Mouse (Mus musculus) embryonic facial prominence, embryonic 14.5 days (tissue): ENCODE data around the gene Rfx1. TPM values are rescaled to one million over a fixed set of nuclear protein-coding genes. Genes with fewer than 3 reads are reported as not detected.

Source experiments
- ATAC-seq: fragments of 200-750 bp; cut with Nextera tagmentation; 2 replicates; pipeline ENCODE4 v1.8.0; 2017; ENCODE audit warnings: low read depth, moderate number of reproducible peaks, moderate TSS enrichment
- DNase-seq: peaks from one replicate; pipeline ENCODE4 v3.0.0-alpha.2; 2015; ENCODE audit warnings: low spot score
- H3K27ac ChIP-seq: fragments of 300-500 bp; sonication (generic); replicated peaks from 2 replicates; pipeline ENCODE4 v1.5.1; 2014; ENCODE audit warnings: low read depth, mild to moderate bottlenecking, low read length, moderate library complexity
- H3K27me3 ChIP-seq: fragments of 300-500 bp; sonication (generic); replicated peaks from 2 replicates; pipeline ENCODE4 v1.6.1; 2014; ENCODE audit warnings: low read length; ENCODE audit not compliant: control insufficient read depth, insufficient read depth
- H3K36me3 ChIP-seq: fragments of 300-500 bp; sonication (generic); 2 replicates; pipeline ENCODE4 v1.6.1; 2014; ENCODE audit warnings: low read length, mixed read lengths; ENCODE audit not compliant: control insufficient read depth, insufficient read depth
- H3K4me1 ChIP-seq: fragments of 300-500 bp; sonication (generic); 2 replicates; pipeline ENCODE4 v1.6.1; 2014; ENCODE audit warnings: antibody characterized with exemption, low read length; ENCODE audit not compliant: control insufficient read depth, insufficient read depth
- H3K4me2 ChIP-seq: fragments of 300-500 bp; sonication (generic); 2 replicates; pipeline ENCODE4 v1.6.1; 2014; ENCODE audit warnings: low read depth, mild to moderate bottlenecking, low read length, moderate library complexity, mixed read lengths
- H3K4me3 ChIP-seq: fragments of 300-500 bp; sonication (generic); 2 replicates; pipeline ENCODE4 v1.5.1; 2014; ENCODE audit warnings: low read depth, mild to moderate bottlenecking, low read length
- H3K9ac ChIP-seq: fragments of 300-500 bp; sonication (generic); 2 replicates; pipeline ENCODE4 v1.6.1; 2014; ENCODE audit warnings: low read depth, mild to moderate bottlenecking, low read length, moderate library complexity, mixed read lengths
- H3K9me3 ChIP-seq: fragments of 300-500 bp; sonication (generic); 2 replicates; pipeline ENCODE4 v1.6.1; 2016; ENCODE audit warnings: low read length; ENCODE audit not compliant: control insufficient read depth
- WGBS: fragments of 180-500 bp; shearing (Covaris S2); extraction: QIAGEN DNeasy Blood & Tissue Kit; methylation state at CpG from one replicate; pipeline ENCODE4 v1.1.7; 2014; 5-methylcytosine and 5-hydroxymethylcytosine counted together
- polyA plus RNA-seq: library from polyadenylated mRNA; unstranded; fragments of >200 nt; fragmentation: Nextera tagmentation; extraction: Ambion mirVana; gene quantifications from 2 replicates; pipeline ENCODE4 v1.2.1, GENCODE M21; 2014

Rfx1 gene
- polyA plus RNA-seq, 1 experiment from 2014 or later = 9.1 TPM

DNA sequence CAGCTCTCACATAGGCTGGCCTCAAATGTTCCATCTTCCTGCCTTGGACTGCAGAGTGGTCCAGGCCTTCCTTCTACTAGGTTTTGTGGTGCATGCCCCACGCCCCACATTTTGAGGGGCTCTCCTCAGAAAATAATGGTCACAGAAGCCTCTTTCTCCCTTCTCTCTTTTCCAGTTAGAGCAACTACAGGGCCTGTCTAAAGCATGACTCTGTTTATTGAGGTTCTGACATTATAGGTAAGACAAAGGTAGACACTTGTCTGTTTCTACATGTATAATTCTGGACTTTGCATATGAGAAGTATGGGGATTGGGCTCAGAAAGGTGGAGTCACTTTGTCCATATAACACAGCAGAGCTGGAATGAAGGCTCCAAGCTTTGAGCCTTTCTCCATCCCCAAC, 1.6 kb upstream of the Rfx1 start, which contains the start of gene Gm10643:
Gm10643 (minus strand) TSS at position 101 of the 400 bp plus-strand sequence.
- Histone ChIP-seq H3K27me3 (no peaks in the 10 kb centered on the region), H3K9me3 (no peaks in the 10 kb centered on the region), H3K4me3 (peak within 1 kb of the TSS; percentile 95), H3K4me1 (peaks cover 7% of the 10 kb centered on the region), H3K36me3 (no peaks in the 10 kb centered on the region), H3K4me2 (peak within 1 kb of the TSS; percentile 83), H3K27ac (peak within 1 kb of the TSS; percentile 83), H3K9ac (peak within 1 kb of the TSS; percentile 81)
- 85% methylated on average over 1 of the region's 1 CpGs for WGBS
- no peak for ATAC-seq
- no peak for DNase-seq

DNA sequence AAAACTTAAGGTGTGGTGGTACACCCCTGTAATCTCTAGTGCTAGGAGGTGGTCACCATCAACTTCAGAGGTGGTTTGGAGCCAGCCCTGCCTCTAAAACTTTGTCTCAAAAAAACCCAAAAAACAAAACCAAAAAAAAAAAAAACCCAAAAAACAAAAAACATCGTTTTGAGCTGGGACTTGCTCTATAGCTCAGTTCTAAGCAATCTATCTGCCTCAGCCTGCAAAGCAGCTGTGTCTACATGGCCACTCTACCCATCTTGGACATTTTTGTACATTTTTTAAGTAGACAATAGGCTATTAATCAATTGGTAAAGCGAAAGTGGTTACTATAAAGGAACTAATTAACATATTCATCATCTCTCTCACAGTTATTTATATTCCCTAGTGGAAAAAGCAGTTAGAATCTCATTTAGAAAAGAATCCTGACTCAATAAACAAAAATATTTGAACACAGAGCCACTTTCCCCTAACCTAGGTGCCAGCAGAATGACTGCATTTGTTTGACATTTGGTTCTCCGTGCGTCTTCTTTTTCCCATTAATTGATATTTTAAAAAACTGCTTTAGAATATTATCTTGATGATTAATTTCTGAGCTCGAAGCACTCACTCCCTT, 1.1 kb upstream of the Rfx1 start:
- Histone ChIP-seq H3K27me3 (no peaks in the 10 kb centered on the region), H3K9ac (peak overlapping the region; percentile 81), H3K27ac (peak overlapping the region; percentile 83), H3K4me1 (peaks cover 7% of the 10 kb centered on the region), H3K4me3 (peak overlapping the region; percentile 95), H3K36me3 (no peaks in the 10 kb centered on the region), H3K4me2 (peak overlapping the region; percentile 83), H3K9me3 (no peaks in the 10 kb centered on the region)
- no peak for DNase-seq
- no peak for ATAC-seq
- WGBS = 29% methylated on average over 5 of the region's 5 CpGs

DNA sequence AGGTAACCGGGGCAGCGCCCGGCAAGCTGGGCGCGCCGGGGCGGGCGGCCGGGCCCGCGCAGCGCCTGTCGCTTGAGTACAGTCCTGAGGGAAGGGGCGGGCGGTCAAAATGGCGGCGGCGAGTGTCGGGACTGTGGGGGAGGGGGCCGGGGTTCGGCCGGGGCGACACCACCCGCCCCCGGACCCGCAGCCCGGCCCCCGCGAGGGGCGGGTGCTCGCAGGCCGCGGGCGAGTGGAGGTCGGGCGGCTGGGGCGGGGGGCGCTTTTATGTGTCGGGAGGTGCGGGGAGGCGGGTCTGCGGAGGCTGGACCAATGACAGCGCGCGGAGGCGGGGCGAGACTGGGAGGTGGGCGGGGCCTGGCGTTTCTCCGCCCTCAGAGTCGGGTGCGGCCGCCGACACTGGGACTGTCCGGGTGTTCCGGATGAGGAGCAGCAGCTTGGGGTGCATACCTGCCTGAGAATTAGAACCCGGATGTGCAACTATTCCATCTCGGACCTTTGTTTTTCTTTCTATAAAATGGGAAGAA, 476 bp downstream of the Rfx1 start:
- Histone ChIP-seq H3K9me3 (no peaks in the 10 kb centered on the region), H3K4me3 (peak overlapping the region; percentile 95), H3K27ac (peak overlapping the region; percentile 98), H3K9ac (peak overlapping the region; percentile 95), H3K4me1 (peaks cover 7% of the 10 kb centered on the region), H3K36me3 (no peaks in the 10 kb centered on the region), H3K27me3 (no peaks in the 10 kb centered on the region), H3K4me2 (peak overlapping the region; percentile 56)
- DNase-seq (peak; percentile 94), ATAC-seq (peak; percentile 64)
- under 1% methylated on average over 32 of the region's 58 CpGs for WGBS

DNA sequence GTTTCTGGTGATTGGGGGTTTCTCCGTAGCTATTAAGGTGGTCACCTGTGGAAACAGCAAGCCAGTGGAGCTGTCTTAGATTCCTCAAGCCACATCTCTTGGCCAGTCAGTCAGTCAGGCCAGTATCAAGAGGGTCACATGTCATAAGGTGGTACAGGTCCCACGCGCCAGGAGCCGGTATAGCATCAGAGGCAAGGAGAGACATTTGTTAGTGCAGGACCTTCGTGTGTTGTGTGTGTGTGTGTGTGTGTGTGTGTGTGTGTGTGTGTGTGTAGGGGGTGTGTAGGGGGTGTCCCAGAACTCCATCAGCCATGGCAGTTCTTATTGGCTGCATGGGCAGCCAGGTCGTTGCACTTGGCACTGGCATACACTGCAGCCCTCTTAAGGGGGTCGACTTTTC, 1.3 kb downstream of the Rfx1 start:
- H3K36me3 ChIP-seq = no peaks in the 10 kb centered on the region
- DNase-seq (no peak), ATAC-seq (no peak)
- peak overlapping the region; percentile 95; the same call in 1 of the 2 replicates for H3K4me3 ChIP-seq
- no peaks in the 10 kb centered on the region for H3K9me3 ChIP-seq
- WGBS = 82% methylated on average over 7 of the region's 7 CpGs
- H3K27ac ChIP-seq = no peak overlapping the region
- H3K9ac ChIP-seq = no peak overlapping the region
- no peaks in the 10 kb centered on the region for H3K27me3 ChIP-seq
- H3K4me2 ChIP-seq = peak overlapping the region; percentile 56
- H3K4me1 ChIP-seq = peaks cover 7% of the 10 kb centered on the region

DNA sequence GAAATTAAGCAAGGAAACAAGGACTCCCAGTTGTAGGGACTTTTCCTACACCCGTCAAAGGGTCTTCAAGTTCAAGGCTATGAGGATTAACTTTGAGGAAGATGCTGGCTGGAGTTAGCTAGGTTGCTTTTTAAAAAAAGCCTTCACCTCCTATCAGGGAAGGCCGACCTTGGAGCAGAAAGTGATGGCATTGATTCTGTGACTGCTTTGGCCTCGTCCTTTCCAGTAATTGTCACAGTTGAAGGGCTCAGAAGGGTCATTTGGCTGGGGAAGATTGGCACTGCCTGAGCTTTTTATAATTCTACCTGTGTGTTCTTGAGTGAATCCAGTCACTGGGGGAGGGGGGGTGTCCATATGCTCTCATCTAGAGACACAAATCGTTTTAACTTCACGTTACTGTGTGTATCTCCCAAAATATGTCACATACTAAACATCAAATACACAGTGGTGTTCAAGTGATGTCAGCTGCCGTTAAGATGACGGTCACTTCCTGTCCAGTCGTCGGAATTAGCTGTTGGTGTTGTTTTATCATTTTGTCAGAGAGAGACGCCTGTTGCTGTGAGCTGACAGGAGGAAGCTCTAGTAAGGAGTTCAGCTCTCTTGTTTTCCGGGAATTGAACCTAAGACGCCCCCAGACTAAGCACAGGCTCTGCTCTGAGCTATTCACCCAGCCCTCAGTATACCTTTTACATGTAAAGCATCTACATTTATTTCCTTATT, 1.8 kb downstream of the Rfx1 start:
- H3K4me1 ChIP-seq = peaks cover 7% of the 10 kb centered on the region
- DNase-seq = no peak
- H3K27ac ChIP-seq = no peak overlapping the region

DNA sequence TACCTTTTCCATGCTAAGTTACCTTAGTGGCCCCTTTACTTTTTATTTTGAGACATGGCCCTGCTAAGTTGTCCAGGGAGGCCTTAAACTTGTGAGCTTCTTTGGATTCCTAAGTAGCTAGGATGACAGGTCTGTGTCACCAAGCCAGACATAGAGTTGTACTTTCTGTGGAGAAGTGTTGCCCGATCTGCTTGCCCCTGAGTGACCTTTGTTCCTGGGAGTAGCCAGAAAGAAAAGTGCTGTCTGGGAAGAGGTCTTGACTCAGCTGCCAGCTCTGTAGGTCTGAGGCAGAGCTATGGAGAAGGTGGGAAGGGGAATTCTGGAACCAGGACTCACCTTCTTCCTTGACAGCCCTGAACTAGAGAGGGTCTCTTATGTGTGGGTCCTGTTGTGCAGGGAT, 2.5 kb downstream of the Rfx1 start:
- H3K9ac ChIP-seq = peak overlapping the region; percentile 16; the same call in 1 of the 2 replicates
- H3K4me3 ChIP-seq = no peak overlapping the region
- H3K27ac ChIP-seq = no peak overlapping the region
- no peaks in the 10 kb centered on the region for H3K9me3 ChIP-seq
- H3K36me3 ChIP-seq = no peaks in the 10 kb centered on the region
- peaks cover 7% of the 10 kb centered on the region for H3K4me1 ChIP-seq
- DNase-seq (no peak), ATAC-seq (no peak)
- 19% methylated on average over 1 of the region's 1 CpGs for WGBS
- no peak overlapping the region for H3K4me2 ChIP-seq
- H3K27me3 ChIP-seq = no peaks in the 10 kb centered on the region

More for the DNA sequence above, 1.8 kb downstream of the Rfx1 start:
- no peak overlapping the region for H3K9ac ChIP-seq
- H3K4me3 ChIP-seq = no peak overlapping the region
- no peak for ATAC-seq
- H3K4me2 ChIP-seq = no peak overlapping the region
- no peaks in the 10 kb centered on the region for H3K36me3 ChIP-seq
- 63% methylated on average over 12 of the region's 12 CpGs for WGBS
- no peaks in the 10 kb centered on the region for H3K9me3 ChIP-seq
- H3K27me3 ChIP-seq = no peaks in the 10 kb centered on the region

DNA sequence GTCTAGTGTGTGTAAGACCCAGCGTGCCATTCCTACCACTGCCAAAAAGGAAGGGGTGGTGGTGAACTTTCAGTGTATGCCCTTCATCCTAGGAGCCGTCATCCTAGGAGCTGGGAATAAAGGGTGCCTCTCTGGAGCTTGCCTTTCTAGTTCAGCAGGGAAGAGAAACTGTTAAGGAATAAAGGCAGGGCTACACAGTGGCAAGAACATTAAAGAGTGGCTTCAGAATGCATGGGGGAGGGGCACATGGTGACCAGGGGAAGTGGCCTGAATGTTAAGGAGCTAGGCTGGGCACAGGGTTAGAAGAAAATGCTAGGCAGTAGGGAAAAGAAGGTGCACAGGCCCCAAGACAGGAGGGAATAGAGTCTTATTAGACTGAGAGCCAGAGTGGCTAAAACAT, 3.1 kb downstream of the Rfx1 start:
- no peak for ATAC-seq
- H3K27ac ChIP-seq = no peak overlapping the region
- no peak for DNase-seq
- no peaks in the 10 kb centered on the region for H3K9me3 ChIP-seq
- no peak overlapping the region for H3K4me2 ChIP-seq
- no peaks in the 10 kb centered on the region for H3K36me3 ChIP-seq
- H3K4me3 ChIP-seq = no peak overlapping the region
- no peaks in the 10 kb centered on the region for H3K27me3 ChIP-seq
- WGBS = 60% methylated on average over 2 of the region's 2 CpGs
- H3K9ac ChIP-seq = peak overlapping the region; percentile 16; the same call in 1 of the 2 replicates
- peaks cover 7% of the 10 kb centered on the region for H3K4me1 ChIP-seq

DNA sequence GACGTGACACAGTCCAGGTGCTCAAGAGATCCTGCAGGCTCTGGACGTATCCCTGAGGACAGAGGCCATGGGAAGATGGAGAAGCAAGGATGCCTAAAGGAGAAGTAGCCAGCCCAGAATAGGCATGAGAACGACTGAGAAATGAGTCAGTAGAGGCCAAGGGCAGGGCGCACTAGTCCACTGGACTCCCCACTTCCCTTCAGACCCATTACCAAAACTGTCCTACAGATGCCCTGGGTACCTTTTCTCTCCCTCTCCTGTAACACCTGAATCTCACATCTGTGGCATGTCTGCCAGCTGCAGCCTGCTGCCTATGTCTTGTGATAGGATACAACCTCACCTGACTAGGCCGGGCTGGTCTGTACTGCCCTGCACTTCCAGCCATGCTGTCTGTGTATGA, 3.6 kb downstream of the Rfx1 start:
- H3K27me3 ChIP-seq = no peaks in the 10 kb centered on the region
- DNase-seq = no peak
- no peaks in the 10 kb centered on the region for H3K36me3 ChIP-seq
- no peak for ATAC-seq
- no peak overlapping the region for H3K4me2 ChIP-seq
- H3K4me1 ChIP-seq = peaks cover 7% of the 10 kb centered on the region
- 85% methylated on average over 5 of the region's 5 CpGs for WGBS
- H3K4me3 ChIP-seq = no peak overlapping the region
- H3K27ac ChIP-seq = no peak overlapping the region
- no peaks in the 10 kb centered on the region for H3K9me3 ChIP-seq
- no peak overlapping the region for H3K9ac ChIP-seq
